Mouse (Mus musculus) right cerebral cortex, postnatal 10 days (tissue): ENCODE measurements around the gene Mta2.

ENCODE experiments used
- DNase-seq, 2 experiments: peaks; one replicate each; pipeline ENCODE4 v3.0.0; 2021; ENCODE audit warnings: low spot score in 2 of 2

Gene Mta2

DNA sequence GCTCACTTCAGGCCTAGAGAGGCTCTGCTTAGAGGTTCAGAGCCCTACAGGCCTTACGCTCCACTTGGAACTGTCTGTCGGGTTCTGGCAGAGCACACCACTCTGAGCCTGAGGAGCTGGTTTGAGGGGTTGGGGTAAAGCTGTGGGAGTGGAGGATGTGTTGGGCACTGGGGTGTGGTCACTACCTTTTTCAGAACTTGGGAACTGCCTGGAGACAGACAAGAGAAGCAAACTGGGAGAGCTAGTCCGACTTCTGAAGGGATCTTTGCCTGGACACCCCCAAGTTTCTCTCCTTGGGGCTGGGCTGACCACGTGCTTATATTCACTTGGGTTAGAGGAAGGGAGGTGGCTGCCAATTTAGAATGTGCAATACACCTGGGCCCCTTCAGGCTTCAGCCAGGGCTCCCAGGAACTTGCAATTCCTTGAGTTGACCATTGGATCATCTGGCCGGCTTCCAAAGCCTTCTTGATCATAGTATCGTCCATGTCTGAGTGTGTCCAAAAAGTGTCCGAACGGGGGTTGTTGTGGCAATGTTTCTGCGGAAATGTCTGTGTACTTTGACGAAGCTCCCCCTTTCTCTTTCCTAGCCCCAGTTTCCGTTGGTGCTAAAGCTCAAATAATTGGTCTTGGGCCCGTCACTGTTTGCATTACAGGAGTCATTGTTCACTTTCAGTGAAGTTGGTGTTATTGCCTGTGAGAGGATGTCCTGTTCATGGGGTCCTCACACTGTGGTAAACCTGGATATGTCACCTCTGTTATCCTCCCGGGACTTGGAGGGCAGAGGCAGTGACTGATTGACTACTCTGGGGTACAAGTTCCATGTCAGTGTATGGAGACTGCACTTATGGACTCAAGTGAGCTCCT lies 50.4 kb downstream of the Mta2 start:
- no peak for DNase-seq

DNA sequence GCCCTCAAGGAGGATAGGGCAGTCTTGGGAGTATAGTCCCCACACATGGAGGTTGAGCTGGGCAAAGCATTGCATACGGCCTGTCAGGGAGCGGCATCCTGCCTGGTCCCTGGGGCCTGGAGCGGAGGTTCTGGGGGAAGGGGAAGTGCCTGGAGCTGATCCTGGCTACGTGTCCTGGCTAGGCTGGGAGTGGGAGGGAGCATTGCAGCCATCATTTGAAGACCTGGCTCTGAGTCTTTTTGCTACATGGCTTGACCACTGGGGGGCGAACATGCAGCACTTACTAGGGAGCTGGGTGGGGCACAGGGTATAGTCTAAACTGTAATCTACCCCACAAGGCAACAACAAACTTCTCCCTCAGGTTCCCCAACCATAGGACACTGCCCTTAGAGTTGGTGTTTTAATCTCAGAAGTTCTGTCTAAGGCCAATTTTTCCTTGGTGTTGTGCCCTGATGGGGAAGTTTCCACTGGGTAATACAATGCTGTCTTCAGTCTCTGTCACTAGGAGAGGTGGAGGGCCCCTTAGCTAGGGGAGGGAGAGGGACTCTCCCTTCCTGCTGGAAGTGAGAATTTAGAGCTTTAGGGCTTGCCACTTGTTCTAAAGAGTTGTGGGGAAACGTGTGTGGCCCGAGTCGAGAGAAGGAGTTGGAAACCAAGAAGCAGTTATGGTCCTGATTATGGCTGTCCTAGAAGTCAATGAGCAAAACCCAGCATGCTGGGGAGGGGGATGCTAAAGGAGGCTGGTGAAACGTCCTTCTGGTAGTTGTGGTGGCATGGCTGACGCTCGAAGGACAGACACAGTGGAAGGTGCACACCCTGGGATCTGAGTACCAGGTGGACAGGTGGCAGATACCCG lies 51.3 kb downstream of the Mta2 start:
- DNase-seq = peak; percentile 72 to 83

- DNase-seq = no peak
These were observed 51.9 kb downstream of the Mta2 start for GRCm38 (mm10) chr19:8993625-8993912.

- no peak for DNase-seq
These were observed 53.3 kb downstream of the Mta2 start for GRCm38 (mm10) chr19:8994813-8995607.

- no peak for DNase-seq
These were observed 54.9 kb downstream of the Mta2 start for GRCm38 (mm10) chr19:8996601-8997000.

DNA sequence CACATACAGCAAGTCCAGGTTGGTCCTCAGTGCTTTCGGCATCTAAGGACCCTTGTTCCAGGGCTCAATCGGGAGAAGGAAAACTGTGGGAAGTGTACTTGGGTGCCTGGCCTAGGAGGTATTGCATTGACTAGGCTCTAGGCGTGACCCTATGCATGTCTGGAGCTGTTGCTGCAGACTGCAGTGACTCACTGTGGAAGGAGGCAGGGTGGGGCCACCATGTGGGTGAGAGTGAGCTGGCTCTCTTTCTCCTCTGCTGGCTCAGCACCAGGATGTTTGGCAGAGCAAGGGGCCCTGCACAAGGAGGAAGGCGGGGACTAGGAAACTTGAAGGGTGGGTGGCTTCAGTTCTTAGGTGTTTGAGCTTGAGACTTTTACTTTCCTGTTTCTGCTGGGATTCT lies 55.9 kb downstream of the Mta2 start:
- peak; percentile 72 to 76 for DNase-seq

GRCm38 (mm10) chr19:8998546-8998945 lies 56.9 kb downstream of the Mta2 start:
- DNase-seq = no peak

GRCm38 (mm10) chr19:8999223-8999622 lies 57.5 kb downstream of the Mta2 start:
- DNase-seq = no peak
